Mouse (Mus musculus): ENCODE measurements around the gene Tnni3k. TPM values are rescaled to one million over a fixed set of nuclear protein-coding genes. Genes with fewer than 3 reads are reported as not detected.

Gene Tnni3k
- total and polyA plus RNA-seq, 3 experiments, result 0.07 TPM; not detected in 2

DNA sequence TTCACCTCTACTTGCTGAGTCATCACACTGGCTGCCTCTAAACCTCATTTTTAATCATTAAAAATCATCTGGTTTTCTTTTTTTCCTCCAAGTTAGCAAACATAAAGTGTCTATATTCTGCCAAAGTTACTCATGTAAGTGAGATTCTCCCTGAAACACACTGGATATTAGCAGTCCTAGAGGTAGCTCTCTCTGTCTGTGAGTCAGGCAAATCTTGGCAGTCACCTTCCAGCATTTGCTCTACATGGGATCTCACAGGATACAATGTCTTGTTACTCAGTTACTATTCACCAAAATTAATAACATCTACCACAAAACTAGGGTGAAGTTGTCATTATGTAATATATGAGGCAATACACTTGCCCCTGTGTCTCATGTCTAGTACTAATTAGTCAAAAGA, 3.2 kb downstream of the Tnni3k start:
- H3K36me3 ChIP-seq (replicated peaks in 1 of 2; ENCODE audit: control insufficient read depth in 1 of 2, insufficient read depth in 1 of 2, low read length in 1 of 2), result no peaks in the 10 kb centered on the region
- no peak overlapping the region for H3K27ac ChIP-seq (ENCODE audit: insufficient read depth, low read depth)
- H3K4me2 ChIP-seq (ENCODE audit: insufficient read depth, low read depth, poor library complexity, severe bottlenecking), result no peak overlapping the region
- in situ Hi-C loops (cut with MboI; ENCODE audit: low pct_ligation_motif_present, low pct_unique_long_range_greater_than_20kb, low sequenced_read_pairs), result no loop called here
- no peak for DNase-seq (ENCODE audit: extremely low read depth)
- no peak overlapping the region for H3K9ac ChIP-seq (ENCODE audit: insufficient read depth, low read depth)
- H3K9me3 ChIP-seq (replicated peaks; ENCODE audit: low read length), result no peaks in the 10 kb centered on the region
- H3K27me3 ChIP-seq (replicated peaks), result no peaks in the 10 kb centered on the region
- H3K4me3 ChIP-seq (replicated peaks in 1 of 3; ENCODE audit: low read depth in 2 of 3, low read length in 2 of 3, poor library complexity in 1 of 3), result no peak overlapping the region
- TF ChIP-seq CHD2 (IDR thresholded peaks at IDR 0.05; ENCODE audit: low read length), result no peak
- TF ChIP-seq USF1 (IDR thresholded peaks at IDR 0.05; ENCODE audit: low read depth, low read length), result no peak
- TF ChIP-seq NRF1 (IDR thresholded peaks at IDR 0.05; ENCODE audit: low read depth, low read length), result no peak
- no peak for TF ChIP-seq ELF1 (IDR thresholded peaks at IDR 0.05; ENCODE audit: low read depth, low read length)
- TF ChIP-seq PAX5 (IDR thresholded peaks at IDR 0.05; ENCODE audit: low read length), result no peak
- no peak for TF ChIP-seq ZMIZ1 (IDR thresholded peaks at IDR 0.05; ENCODE audit: low read depth, low read length)
- no peak for TF ChIP-seq ZNF384 (IDR thresholded peaks at IDR 0.05; ENCODE audit: low read depth, low read length)
- TF ChIP-seq RCOR1 (conservative IDR thresholded peaks at IDR 0.05; ENCODE audit: low read depth, low read length), result no peak
- no peak for TF ChIP-seq POLR2A (IDR thresholded peaks at IDR 0.05; ENCODE audit: low read depth, low read length)
- TF ChIP-seq HCFC1 (IDR thresholded peaks at IDR 0.05; ENCODE audit: low read depth, low read length), result no peak
- TF ChIP-seq KAT2A (IDR thresholded peaks at IDR 0.05; ENCODE audit: insufficient replicate concordance, low read length), result no peak
- TF ChIP-seq E2F4 (IDR thresholded peaks at IDR 0.05; ENCODE audit: insufficient replicate concordance, low read depth, low read length), result no peak
- TF ChIP-seq MAFK (IDR thresholded peaks at IDR 0.05; ENCODE audit: insufficient replicate concordance, low read length), result no peak
- no peak for TF ChIP-seq RAD21 (IDR thresholded peaks at IDR 0.05; ENCODE audit: low read depth, low read length)
- TF ChIP-seq JUND (conservative IDR thresholded peaks at IDR 0.05; ENCODE audit: low read depth, low read length), result no peak
- no peak for TF ChIP-seq UBTF (IDR thresholded peaks at IDR 0.05; ENCODE audit: low read depth, low read length)
- no peak for TF ChIP-seq JUN (IDR thresholded peaks at IDR 0.05; ENCODE audit: insufficient read depth, low read depth, low read length)
- TF ChIP-seq GABPA (IDR thresholded peaks at IDR 0.05; ENCODE audit: insufficient replicate concordance, low read depth, low read length), result no peak
- TF ChIP-seq MEF2A (IDR thresholded peaks at IDR 0.05; ENCODE audit: borderline replicate concordance, low read depth, low read length), result no peak
- no peak for TF ChIP-seq EP300 (IDR thresholded peaks at IDR 0.05; ENCODE audit: low read length)
- H3K79me2 ChIP-seq (replicated peaks; ENCODE audit: control insufficient read depth, extremely low read depth, insufficient read depth, poor library complexity, severe bottlenecking), result no peaks in the 10 kb centered on the region
- dilution Hi-C loops (cut with MboI; ENCODE audit: extremely low pct_ligation_motif_present, extremely low pct_unique_long_range_greater_than_20kb, low sequenced_read_pairs), result no loop called here
- peaks cover 0 to 11% of the 10 kb centered on the region in 2 experiments; a peak in 2 of 4 replicates for H3K4me1 ChIP-seq (ENCODE audit: control insufficient read depth in 1 of 2, insufficient read depth in 2 of 2)

DNA sequence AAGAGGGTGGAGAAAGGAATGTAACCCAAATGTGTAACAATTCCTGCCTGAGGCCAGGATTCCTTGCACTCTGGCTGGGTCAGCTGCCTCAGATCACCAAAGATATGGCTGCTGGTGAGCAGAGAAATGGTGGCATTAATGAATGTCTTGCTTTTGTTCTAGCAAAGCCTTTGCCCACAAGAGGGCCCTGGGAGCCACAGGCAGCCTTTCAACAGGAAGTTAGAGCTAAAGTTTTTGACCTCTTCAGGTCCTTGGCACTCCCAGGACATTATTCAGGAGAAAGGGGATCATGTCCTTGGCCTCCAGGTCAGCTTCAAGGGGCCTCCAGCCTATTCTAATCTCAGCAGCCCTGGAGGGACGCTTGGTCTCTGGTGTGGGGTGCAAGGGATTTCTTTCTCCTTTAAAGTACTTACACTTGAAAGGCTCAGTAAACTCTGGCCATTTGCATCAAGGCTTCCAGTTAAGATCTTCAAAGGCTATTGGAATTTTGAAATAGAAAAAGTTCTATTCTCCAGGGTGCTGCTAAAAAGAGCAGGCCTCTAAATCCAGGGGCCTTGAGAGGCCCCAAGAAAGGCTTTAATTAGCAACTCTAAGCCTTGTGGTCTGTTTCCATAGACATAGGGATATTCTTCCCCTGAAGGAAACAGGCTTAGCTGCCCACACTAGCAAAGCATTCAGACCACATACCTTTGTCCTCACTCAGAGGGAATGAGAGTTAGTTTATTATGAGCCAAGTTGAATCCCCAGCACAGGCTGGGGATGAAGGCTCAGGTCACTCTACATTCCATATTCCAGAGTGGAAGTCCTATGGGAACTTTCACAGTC, 16.0 kb downstream of the Tnni3k start:
- Histone ChIP-seq H3K79me2 (replicated peaks; ENCODE audit: control insufficient read depth, extremely low read depth, insufficient read depth, poor library complexity, severe bottlenecking) (no peaks in the 10 kb centered on the region), H3K9ac (ENCODE audit: insufficient read depth, low read depth) (no peak overlapping the region), H3K27me3 (replicated peaks) (no peaks in the 10 kb centered on the region), H3K36me3 (replicated peaks in 1 of 2; ENCODE audit: control insufficient read depth in 1 of 2, insufficient read depth in 1 of 2, low read length in 1 of 2) (no peaks in the 10 kb centered on the region), H3K4me2 (ENCODE audit: insufficient read depth, low read depth, poor library complexity, severe bottlenecking) (no peak overlapping the region), H3K4me1 (ENCODE audit: control insufficient read depth in 1 of 2, insufficient read depth in 2 of 2) (no peaks in the 10 kb centered on the region), H3K9me3 (replicated peaks; ENCODE audit: low read length) (no peaks in the 10 kb centered on the region), H3K27ac (ENCODE audit: insufficient read depth, low read depth) (no peak overlapping the region), H3K4me3 (replicated peaks in 1 of 3; ENCODE audit: low read depth in 2 of 3, low read length in 2 of 3, poor library complexity in 1 of 3) (no peak overlapping the region)
- dilution Hi-C loops (cut with MboI; ENCODE audit: extremely low pct_ligation_motif_present, extremely low pct_unique_long_range_greater_than_20kb, low sequenced_read_pairs), result no loop called here
- in situ Hi-C loops (cut with MboI; ENCODE audit: low pct_ligation_motif_present, low pct_unique_long_range_greater_than_20kb, low sequenced_read_pairs), result no loop called here
- TF ChIP-seq UBTF (IDR thresholded peaks at IDR 0.05; ENCODE audit: low read depth, low read length), result no peak
- peak in 1 of 2 experiments; percentile 46; a peak in 2 of 4 replicates for TF ChIP-seq CTCF (conservative IDR thresholded peaks at IDR 0.05 in 1 of 2, IDR thresholded peaks at IDR 0.05 in 1 of 2; ENCODE audit: low read depth in 2 of 2, low read length in 2 of 2)
- TF ChIP-seq RAD21 (IDR thresholded peaks at IDR 0.05; ENCODE audit: low read depth, low read length), result peak; percentile 39
- peak; percentile 44 for TF ChIP-seq SMC3 (IDR thresholded peaks at IDR 0.05; ENCODE audit: low read depth, low read length)
- peak; percentile 40 for DNase-seq (ENCODE audit: extremely low read depth)
